Mouse (Mus musculus) heart, embryonic 16.5 days (tissue): ENCODE measurements around the gene Ap1ar. TPM values are rescaled to one million over a fixed set of nuclear protein-coding genes. Genes with fewer than 3 reads are reported as not detected.

Experiments
- ATAC-seq: fragments of 200-750 bp; cut with Nextera tagmentation; replicated peaks from 2 replicates; pipeline ENCODE4 v1.8.0; 2017; ENCODE audit warnings: moderate number of reproducible peaks; ENCODE audit not compliant: insufficient read depth, low FRiP score; ENCODE audit errors: extremely low read depth
- H3K27ac ChIP-seq: fragments of 300-500 bp; sonication (generic); 2 replicates; pipeline ENCODE4 v1.5.1; 2014; ENCODE audit warnings: mild to moderate bottlenecking, low read length, control low read depth, moderate library complexity
- H3K27me3 ChIP-seq: fragments of 300-500 bp; sonication (generic); 2 replicates; pipeline ENCODE4 v1.6.1; 2014; ENCODE audit warnings: low read length, mixed read lengths; ENCODE audit not compliant: control insufficient read depth, insufficient read depth
- H3K36me3 ChIP-seq: fragments of 300-500 bp; sonication (generic); 2 replicates; pipeline ENCODE4 v1.6.1; 2014; ENCODE audit not compliant: control insufficient read depth, insufficient read depth
- H3K4me1 ChIP-seq: fragments of 300-500 bp; sonication (generic); 2 replicates; pipeline ENCODE4 v1.6.1; 2014; ENCODE audit warnings: low read length, mixed read lengths; ENCODE audit not compliant: control insufficient read depth, insufficient read depth
- H3K4me2 ChIP-seq: fragments of 300-500 bp; sonication (generic); 2 replicates; pipeline ENCODE4 v1.6.1; 2014; ENCODE audit warnings: low read depth, mild to moderate bottlenecking, control low read depth, low read length
- H3K4me3 ChIP-seq: fragments of 300-500 bp; sonication (generic); 2 replicates; pipeline ENCODE4 v1.5.1; 2014; ENCODE audit warnings: mild to moderate bottlenecking, control low read depth, low read length
- H3K9ac ChIP-seq: fragments of 300-500 bp; sonication (generic); 2 replicates; pipeline ENCODE4 v1.6.1; 2014; ENCODE audit warnings: low read length, control low read depth
- H3K9me3 ChIP-seq: fragments of 300-500 bp; sonication (generic); replicated peaks from 2 replicates; pipeline ENCODE4 v1.6.1; 2016; ENCODE audit warnings: low read length; ENCODE audit not compliant: control insufficient read depth
- WGBS: fragments of 180-500 bp; shearing (Covaris S2); extraction: QIAGEN DNeasy Blood & Tissue Kit; methylation state at CpG from one replicate; pipeline ENCODE4 v1.1.7; 2014; 5-methylcytosine and 5-hydroxymethylcytosine counted together
- polyA plus RNA-seq: library from polyadenylated mRNA; unstranded; fragments of >200 nt; fragmentation: Nextera tagmentation; extraction: Ambion mirVana; gene quantifications from 2 replicates; pipeline ENCODE4 v1.2.1, GENCODE M21; 2015

The Ap1ar gene
- polyA plus RNA-seq, 1 experiment from 2014 or later: 31.6 TPM

GRCm38 (mm10) chr3:127817120-127817683, 20.1 kb downstream of the Ap1ar start:
- Histone ChIP-seq H3K36me3 (peaks cover 14% of the 10 kb centered on the region), H3K27me3 (no peaks in the 10 kb centered on the region), H3K4me1 (no peaks in the 10 kb centered on the region), H3K9ac (no peak overlapping the region), H3K4me2 (no peak overlapping the region), H3K27ac (no peak overlapping the region), H3K9me3 (no peaks in the 10 kb centered on the region), H3K4me3 (no peak overlapping the region)
- ATAC-seq: no peak
- 71% methylated on average over 7 of the region's 7 CpGs for WGBS

GRCm38 (mm10) chr3:127809103-127809502, 28.2 kb downstream of the Ap1ar start:
- H3K4me2 ChIP-seq: no peak overlapping the region
- no peak overlapping the region for H3K27ac ChIP-seq
- H3K9ac ChIP-seq: no peak overlapping the region
- peaks cover 26% of the 10 kb centered on the region for H3K36me3 ChIP-seq
- no peaks in the 10 kb centered on the region for H3K9me3 ChIP-seq
- no peaks in the 10 kb centered on the region for H3K4me1 ChIP-seq
- no peak overlapping the region for H3K4me3 ChIP-seq
- ATAC-seq: no peak
- H3K27me3 ChIP-seq: no peaks in the 10 kb centered on the region
- WGBS: 91% methylated on average over 7 of the region's 7 CpGs

GRCm38 (mm10) chr3:127807846-127808245, 29.5 kb downstream of the Ap1ar start:
- H3K36me3 ChIP-seq: peaks cover 26% of the 10 kb centered on the region

GRCm38 (mm10) chr3:127805991-127806390, 31.3 kb downstream of the Ap1ar start:
- H3K9ac ChIP-seq: no peak overlapping the region
- ATAC-seq: no peak
- no peaks in the 10 kb centered on the region for H3K27me3 ChIP-seq
- WGBS: 87% methylated on average over 6 of the region's 6 CpGs
- no peak overlapping the region for H3K4me3 ChIP-seq
- no peak overlapping the region for H3K27ac ChIP-seq
- peaks cover 17% of the 10 kb centered on the region; the same call in 1 of the 2 replicates for H3K36me3 ChIP-seq
- H3K4me1 ChIP-seq: no peaks in the 10 kb centered on the region
- H3K4me2 ChIP-seq: no peak overlapping the region
- no peaks in the 10 kb centered on the region for H3K9me3 ChIP-seq

More at GRCm38 (mm10) chr3:127807846-127808245, 29.5 kb downstream of the Ap1ar start:
- H3K4me2 ChIP-seq: no peak overlapping the region
- H3K27me3 ChIP-seq: no peaks in the 10 kb centered on the region
- H3K4me1 ChIP-seq: no peaks in the 10 kb centered on the region
- no peak overlapping the region for H3K4me3 ChIP-seq
- no peak for ATAC-seq
- no peak overlapping the region for H3K9ac ChIP-seq
- H3K27ac ChIP-seq: no peak overlapping the region
- H3K9me3 ChIP-seq: no peaks in the 10 kb centered on the region
- WGBS: 85% methylated on average over 5 of the region's 5 CpGs

- no peak overlapping the region for H3K27ac ChIP-seq
- H3K27me3 ChIP-seq: no peaks in the 10 kb centered on the region
- H3K4me1 ChIP-seq: no peaks in the 10 kb centered on the region
- no peak overlapping the region for H3K4me2 ChIP-seq
- H3K9ac ChIP-seq: no peak overlapping the region
- H3K9me3 ChIP-seq: no peaks in the 10 kb centered on the region
- no peak overlapping the region for H3K4me3 ChIP-seq
- 85% methylated on average over 12 of the region's 12 CpGs for WGBS
- peaks cover 15% of the 10 kb centered on the region; the same call in 1 of the 2 replicates for H3K36me3 ChIP-seq
- ATAC-seq: no peak
These were observed 32.3 kb downstream of the Ap1ar start for GRCm38 (mm10) chr3:127805071-127805470.

GRCm38 (mm10) chr3:127804439-127804838, 32.9 kb downstream of the Ap1ar start:
- Histone ChIP-seq H3K27me3 (no peaks in the 10 kb centered on the region), H3K9ac (no peak overlapping the region), H3K4me1 (no peaks in the 10 kb centered on the region), H3K36me3 (peaks cover 15% of the 10 kb centered on the region; the same call in 1 of the 2 replicates), H3K27ac (no peak overlapping the region), H3K9me3 (no peaks in the 10 kb centered on the region), H3K4me3 (no peak overlapping the region), H3K4me2 (no peak overlapping the region)
- 86% methylated on average over 4 of the region's 4 CpGs for WGBS
- no peak for ATAC-seq

- 40% methylated on average over 8 of the region's 8 CpGs for WGBS
- no peak overlapping the region; the same call in 1 of the 2 replicates for H3K4me3 ChIP-seq
- H3K4me1 ChIP-seq: no peaks in the 10 kb centered on the region
- H3K27ac ChIP-seq: no peak overlapping the region
- peak overlapping the region; percentile 37 for H3K4me2 ChIP-seq
- ATAC-seq: no peak
- no peak overlapping the region for H3K9ac ChIP-seq
- H3K36me3 ChIP-seq: peaks cover 6% of the 10 kb centered on the region; the same call in 1 of the 2 replicates
- no peaks in the 10 kb centered on the region for H3K27me3 ChIP-seq
- H3K9me3 ChIP-seq: no peaks in the 10 kb centered on the region
These were observed 34.5 kb downstream of the Ap1ar start for GRCm38 (mm10) chr3:127802814-127803213.

- no peak overlapping the region for H3K4me2 ChIP-seq
- no peaks in the 10 kb centered on the region for H3K36me3 ChIP-seq
- no peak overlapping the region for H3K4me3 ChIP-seq
- H3K9me3 ChIP-seq: no peaks in the 10 kb centered on the region
- no peak for ATAC-seq
- WGBS: 82% methylated on average over 8 of the region's 8 CpGs
- no peak overlapping the region for H3K27ac ChIP-seq
- no peaks in the 10 kb centered on the region for H3K27me3 ChIP-seq
- no peak overlapping the region for H3K9ac ChIP-seq
- H3K4me1 ChIP-seq: no peaks in the 10 kb centered on the region
These were observed 36.2 kb downstream of the Ap1ar start for GRCm38 (mm10) chr3:127801162-127801561.

- H3K4me1 ChIP-seq: no peaks in the 10 kb centered on the region
These were observed 41.1 kb downstream of the Ap1ar start for GRCm38 (mm10) chr3:127796271-127796670.

More at GRCm38 (mm10) chr3:127796271-127796670, 41.1 kb downstream of the Ap1ar start:
- H3K27ac ChIP-seq: no peak overlapping the region
- peaks cover 3% of the 10 kb centered on the region; the same call in 1 of the 2 replicates for H3K9me3 ChIP-seq
- no peaks in the 10 kb centered on the region for H3K27me3 ChIP-seq
- H3K9ac ChIP-seq: no peak overlapping the region
- no peak for ATAC-seq
- H3K4me3 ChIP-seq: no peak overlapping the region
- 92% methylated on average over 7 of the region's 7 CpGs for WGBS
- no peak overlapping the region for H3K4me2 ChIP-seq
- no peaks in the 10 kb centered on the region for H3K36me3 ChIP-seq
